18 mouse cellular contexts compared by ENCODE assay signal in the genomic region with DNA sequence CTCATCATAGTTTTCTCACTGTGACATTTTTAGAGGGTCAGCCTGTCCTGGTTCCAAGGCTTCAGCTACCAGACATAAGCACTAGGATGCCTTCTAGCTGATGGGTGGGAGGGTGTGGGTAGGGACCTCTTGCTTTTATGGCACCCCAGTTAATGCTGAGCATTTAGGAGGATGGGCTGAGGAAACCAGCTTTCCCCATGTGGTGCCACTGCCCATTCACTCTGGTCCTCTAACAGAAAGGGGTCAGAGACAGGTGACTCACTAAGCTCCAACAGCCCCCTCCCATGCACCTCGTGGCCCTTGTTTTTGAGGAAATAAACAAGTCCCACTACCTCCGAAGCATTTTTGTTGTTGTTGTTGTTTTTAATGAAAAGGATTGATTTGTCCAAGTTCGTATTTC. TPM values are rescaled to one million over a fixed set of nuclear protein-coding genes. Genes with fewer than 3 reads are reported as not detected.
DNase-seq lines count a peak whose midpoint lies in the region; ATAC-seq and TF ChIP-seq lines count a peak whose summit lies in the region.
"Had no signal": no experiment of that assay in that cellular context is flagged by ENCODE, and none has a peak within 500 bp of the region (broad histone marks: within the 10 kb centered on the region; RNA-seq: fewer than 3 reads in every experiment).

No protein-coding gene starts in this region.

- TF ChIP-seq POLR2A in heart, adult 2 months (IDR thresholded peaks at IDR 0.05; ENCODE audit: insufficient read depth, low read depth, low read length) = no peak

- no peaks in the 10 kb centered on the region for H3K79me2 ChIP-seq in heart, adult 2 months (replicated peaks; ENCODE audit: control insufficient read depth, insufficient read depth, low read length)

- no peak for TF ChIP-seq CTCF in heart, adult 2 months (IDR thresholded peaks at IDR 0.05)

- H3K4me2 ChIP-seq in forebrain, embryonic 16.5 days (ENCODE audit: low read length) = no peak overlapping the region; the same call in 1 of the 2 replicates
- peak overlapping the region; percentile 80 for H3K4me2 ChIP-seq in hindbrain, embryonic 11.5 days (replicated peaks; ENCODE audit: low read depth, low read length)
- H3K4me2 ChIP-seq in midbrain, embryonic 12.5 days (replicated peaks) = peak overlapping the region; percentile 69
- peak overlapping the region; percentile 76 for H3K4me2 ChIP-seq in neural tube, embryonic 14.5 days (ENCODE audit: low read depth, low read length)
- H3K4me2 ChIP-seq: liver, embryonic 13.5 days had no signal

- peak overlapping the region; percentile 61 for H3K4me3 ChIP-seq in forebrain, embryonic 10.5 days
- no peak overlapping the region for H3K4me3 ChIP-seq in forebrain, embryonic 16.5 days (replicated peaks; ENCODE audit: low read length)
- H3K4me3 ChIP-seq in hindbrain, embryonic 11.5 days (ENCODE audit: low read depth, low read length) = peak overlapping the region; percentile 95
- H3K4me3 ChIP-seq in midbrain, embryonic 12.5 days = peak overlapping the region; percentile 69
- peak overlapping the region; percentile 61 for H3K4me3 ChIP-seq in neural tube, embryonic 14.5 days (ENCODE audit: low read depth, low read length)
- H3K4me3 ChIP-seq in heart, adult 2 months = no peak overlapping the region
- H3K4me3 ChIP-seq: liver, embryonic 13.5 days had no signal

- H3K36me3 ChIP-seq in forebrain, embryonic 10.5 days (replicated peaks) = peaks cover 41% of the 10 kb centered on the region
- H3K36me3 ChIP-seq in forebrain, embryonic 16.5 days (ENCODE audit: control insufficient read depth, insufficient read depth) = peaks cover 2% of the 10 kb centered on the region; the same call in 1 of the 2 replicates
- no peaks in the 10 kb centered on the region for H3K36me3 ChIP-seq in hindbrain, embryonic 11.5 days (ENCODE audit: control insufficient read depth, insufficient read depth, low read length)
- peaks cover 14% of the 10 kb centered on the region; the same call in 1 of the 2 replicates for H3K36me3 ChIP-seq in midbrain, embryonic 12.5 days
- H3K36me3 ChIP-seq in neural tube, embryonic 14.5 days (ENCODE audit: control insufficient read depth, insufficient read depth, low read length) = no peaks in the 10 kb centered on the region; the same call in 1 of the 2 replicates
- H3K36me3 ChIP-seq in heart, adult 2 months (ENCODE audit: control insufficient read depth, insufficient read depth, low read length) = no peaks in the 10 kb centered on the region

- intact Hi-C loops in heart, adult 2 months (cut with DNase I) = no loop called here

- no peaks in the 10 kb centered on the region for H3K9me3 ChIP-seq in forebrain, embryonic 10.5 days
- H3K9me3 ChIP-seq in forebrain, embryonic 16.5 days (ENCODE audit: control insufficient read depth, low read length) = no peaks in the 10 kb centered on the region
- no peaks in the 10 kb centered on the region for H3K9me3 ChIP-seq in hindbrain, embryonic 11.5 days (ENCODE audit: control insufficient read depth, low read length)
- H3K9me3 ChIP-seq in midbrain, embryonic 12.5 days = no peaks in the 10 kb centered on the region
- no peaks in the 10 kb centered on the region for H3K9me3 ChIP-seq in neural tube, embryonic 14.5 days (ENCODE audit: control insufficient read depth, low read length)
- H3K9me3 ChIP-seq: heart, embryonic 12.5 days; liver, embryonic 13.5 days had no signal

- whole genome bisulfite sequencing in forebrain, embryonic 10.5 days = 15% methylated on average over 3 of the region's 3 CpGs
- WGBS in forebrain, embryonic 16.5 days = 13% methylated on average over 3 of the region's 3 CpGs
- 12% methylated on average over 3 of the region's 3 CpGs for WGBS in hindbrain, embryonic 11.5 days
- 9% methylated on average over 3 of the region's 3 CpGs for WGBS in midbrain, embryonic 12.5 days
- WGBS in neural tube, embryonic 14.5 days = 12% methylated on average over 3 of the region's 3 CpGs
- WGBS in heart, adult 2 months = 73% methylated on average over 3 of the region's 3 CpGs

- no peak overlapping the region for H3K9ac ChIP-seq in forebrain, embryonic 16.5 days (replicated peaks; ENCODE audit: low read depth, low read length)
- peak overlapping the region; percentile 100 for H3K9ac ChIP-seq in hindbrain, embryonic 11.5 days (ENCODE audit: low read depth, low read length)
- H3K9ac ChIP-seq in midbrain, embryonic 12.5 days (replicated peaks) = peak overlapping the region; percentile 98
- H3K9ac ChIP-seq in neural tube, embryonic 14.5 days (replicated peaks; ENCODE audit: low read depth, low read length) = peak overlapping the region; percentile 93
- H3K9ac ChIP-seq in heart, adult 2 months (ENCODE audit: low read depth, low read length) = no peak overlapping the region
- H3K9ac ChIP-seq: heart, embryonic 12.5 days; liver, embryonic 13.5 days had no signal

- no peak for DNase-seq in forebrain, embryonic 10.5 days (ENCODE audit: extremely low spot score, low spot score)
- DNase-seq in hindbrain, embryonic 11.5 days (ENCODE audit: low spot score) = no peak
- no peak for DNase-seq in thymus, postnatal 4 days
- no peak for DNase-seq in heart, adult 2 months
- DNase-seq in urinary bladder, adult 2 months (ENCODE audit: low spot score) = no peak
- DNase-seq: cerebellum, adult 8-10 months; embryo, embryonic 11 days; gastrocnemius, postnatal 14 days; heart, postnatal 4 days; kidney, adult 9 months; layer of hippocampus, adult 9-11 months; left cerebral cortex, postnatal 4 days; liver, embryonic 13.5 days had no signal

- H3K27me3 ChIP-seq in forebrain, embryonic 10.5 days (ENCODE audit: poor library complexity, severe bottlenecking) = peaks cover 100% of the 10 kb centered on the region
- peaks cover 38% of the 10 kb centered on the region for H3K27me3 ChIP-seq in forebrain, embryonic 16.5 days (replicated peaks; ENCODE audit: control insufficient read depth, insufficient read depth, low read length)
- H3K27me3 ChIP-seq in hindbrain, embryonic 11.5 days (ENCODE audit: control insufficient read depth, insufficient read depth, low read length) = peaks cover 2% of the 10 kb centered on the region; the same call in 1 of the 2 replicates
- peaks cover 15% of the 10 kb centered on the region; the same call in 1 of the 2 replicates for H3K27me3 ChIP-seq in midbrain, embryonic 12.5 days
- no peaks in the 10 kb centered on the region; the same call in 1 of the 2 replicates for H3K27me3 ChIP-seq in neural tube, embryonic 14.5 days (ENCODE audit: control insufficient read depth, insufficient read depth, low read length)
- no peaks in the 10 kb centered on the region for H3K27me3 ChIP-seq in heart, adult 2 months (ENCODE audit: control insufficient read depth, insufficient read depth, low read length)

- ATAC-seq in forebrain, embryonic 16.5 days = no peak
- ATAC-seq in hindbrain, embryonic 11.5 days (ENCODE audit: low FRiP score) = no peak
- ATAC-seq in midbrain, embryonic 12.5 days (ENCODE audit: low FRiP score, low read depth) = no peak
- no peak for ATAC-seq in neural tube, embryonic 14.5 days (ENCODE audit: low read depth)
- ATAC-seq: lung, postnatal 0 days had no signal

- peaks cover 55% of the 10 kb centered on the region for H3K4me1 ChIP-seq in forebrain, embryonic 10.5 days
- peaks cover 16% of the 10 kb centered on the region for H3K4me1 ChIP-seq in forebrain, embryonic 16.5 days (replicated peaks; ENCODE audit: control insufficient read depth, insufficient read depth, low read length)
- peaks cover 48% of the 10 kb centered on the region for H3K4me1 ChIP-seq in hindbrain, embryonic 11.5 days (replicated peaks; ENCODE audit: control insufficient read depth, insufficient read depth, low read length)
- peaks cover 58% of the 10 kb centered on the region for H3K4me1 ChIP-seq in midbrain, embryonic 12.5 days
- H3K4me1 ChIP-seq in neural tube, embryonic 14.5 days (ENCODE audit: control insufficient read depth, insufficient read depth, low read length) = peaks cover 33% of the 10 kb centered on the region
- no peaks in the 10 kb centered on the region; the same call in 1 of the 2 replicates for H3K4me1 ChIP-seq in heart, adult 2 months (ENCODE audit: control insufficient read depth, insufficient read depth, low read length)

- H3K27ac ChIP-seq in forebrain, embryonic 10.5 days = 0 out of 2 replicates have a peak overlapping the region, but pooled peaks have one; percentile 85
- no peak overlapping the region for H3K27ac ChIP-seq in forebrain, embryonic 16.5 days (ENCODE audit: low read length)
- H3K27ac ChIP-seq in hindbrain, embryonic 11.5 days (ENCODE audit: low read depth, low read length) = peak overlapping the region; percentile 100
- H3K27ac ChIP-seq in midbrain, embryonic 12.5 days (replicated peaks) = peak overlapping the region; percentile 97
- peak overlapping the region; percentile 66 for H3K27ac ChIP-seq in neural tube, embryonic 14.5 days (ENCODE audit: low read depth, low read length)
- H3K27ac ChIP-seq in heart, adult 2 months = no peak overlapping the region
- H3K27ac ChIP-seq: liver, embryonic 13.5 days had no signal

- TF ChIP-seq EP300 in heart, adult 2 months (IDR thresholded peaks at IDR 0.05; ENCODE audit: insufficient read depth, low read depth, low read length) = no peak

RNA-seq across cellular contexts. Expression of a gene that starts 24.3 kb away (rescaled TPM):
- 15.0 and 16.3 TPM in 2 replicates for polyA plus RNA-seq in forebrain, embryonic 10.5 days (2016; fragmentation: Nextera tagmentation; extraction: Ambion mirVana)
- 7.3 and 8.4 TPM in 2 replicates for polyA plus RNA-seq in forebrain, embryonic 16.5 days (2015; fragmentation: Nextera tagmentation; extraction: Ambion mirVana)
- polyA plus RNA-seq in hindbrain, embryonic 11.5 days (2014; fragmentation: Nextera tagmentation; extraction: Ambion mirVana) = 16.9 and 17.1 TPM in 2 replicates
- 22.3 and 22.6 TPM in 2 replicates for polyA plus RNA-seq in midbrain, embryonic 12.5 days (2016; fragmentation: Nextera tagmentation; extraction: Ambion mirVana)
- polyA plus RNA-seq in neural tube, embryonic 14.5 days (2014; fragmentation: Nextera tagmentation; extraction: Ambion mirVana) = 21.4 and 22.9 TPM in 2 replicates
- total RNA-seq in heart, adult 2 months (2021) = 1 to 10 TPM; 3.0 to 4.1 TPM
- 6.9 and 9.1 TPM in 2 replicates for polyA plus RNA-seq in heart, adult 2 months (2012; rRNA removed)
- 44.7 and 49.3 TPM in 2 replicates for polyA plus RNA-seq in urinary bladder, adult 2 months (2012; rRNA removed)

RNA-seq across cellular contexts. Expression of a gene that starts 24.8 kb away (rescaled TPM):
- polyA plus RNA-seq in forebrain, embryonic 10.5 days (2016; fragmentation: Nextera tagmentation; extraction: Ambion mirVana) = 15.9 and 17.4 TPM in 2 replicates
- polyA plus RNA-seq in forebrain, embryonic 16.5 days (2015; fragmentation: Nextera tagmentation; extraction: Ambion mirVana) = 18.9 and 20.2 TPM in 2 replicates
- 17.4 and 29.0 TPM in 2 replicates for polyA plus RNA-seq in hindbrain, embryonic 11.5 days (2014; fragmentation: Nextera tagmentation; extraction: Ambion mirVana)
- 15.3 and 19.0 TPM in 2 replicates for polyA plus RNA-seq in midbrain, embryonic 12.5 days (2016; fragmentation: Nextera tagmentation; extraction: Ambion mirVana)
- polyA plus RNA-seq in neural tube, embryonic 14.5 days (2014; fragmentation: Nextera tagmentation; extraction: Ambion mirVana) = 21.8 and 24.6 TPM in 2 replicates
- 10 to 100 TPM; 31.7 to 34.4 TPM for total RNA-seq in heart, adult 2 months (2021)
- polyA plus RNA-seq in heart, adult 2 months (2012; rRNA removed) = 30.5 and 38.3 TPM in 2 replicates
- polyA plus RNA-seq in urinary bladder, adult 2 months (2012; rRNA removed) = 36.8 and 46.5 TPM in 2 replicates

RNA-seq across cellular contexts. Expression of a gene that starts 42.2 kb away (rescaled TPM):
- polyA plus RNA-seq in forebrain, embryonic 10.5 days (2016; fragmentation: Nextera tagmentation; extraction: Ambion mirVana) = 7.9 and 8.6 TPM in 2 replicates
- polyA plus RNA-seq in forebrain, embryonic 16.5 days (2015; fragmentation: Nextera tagmentation; extraction: Ambion mirVana) = 28.3 and 33.7 TPM in 2 replicates
- polyA plus RNA-seq in hindbrain, embryonic 11.5 days (2014; fragmentation: Nextera tagmentation; extraction: Ambion mirVana) = 17.9 and 18.4 TPM in 2 replicates
- 26.2 and 27.8 TPM in 2 replicates for polyA plus RNA-seq in midbrain, embryonic 12.5 days (2016; fragmentation: Nextera tagmentation; extraction: Ambion mirVana)
- polyA plus RNA-seq in neural tube, embryonic 14.5 days (2014; fragmentation: Nextera tagmentation; extraction: Ambion mirVana) = 35.8 and 37.6 TPM in 2 replicates
- 10 to 100 TPM; 16.6 to 18.0 TPM for total RNA-seq in heart, adult 2 months (2021)
- polyA plus RNA-seq in heart, adult 2 months (2012; rRNA removed) = 17.0 and 22.6 TPM in 2 replicates
- polyA plus RNA-seq in urinary bladder, adult 2 months (2012; rRNA removed) = 30.0 and 33.6 TPM in 2 replicates

RNA-seq across cellular contexts. Expression of a gene that starts 44.4 kb away (rescaled TPM):
- polyA plus RNA-seq in forebrain, embryonic 10.5 days (2016; fragmentation: Nextera tagmentation; extraction: Ambion mirVana) = 124 and 125 TPM in 2 replicates
- polyA plus RNA-seq in forebrain, embryonic 16.5 days (2015; fragmentation: Nextera tagmentation; extraction: Ambion mirVana) = 61.4 and 73.7 TPM in 2 replicates
- 83.2 and 89.0 TPM in 2 replicates for polyA plus RNA-seq in hindbrain, embryonic 11.5 days (2014; fragmentation: Nextera tagmentation; extraction: Ambion mirVana)
- polyA plus RNA-seq in midbrain, embryonic 12.5 days (2016; fragmentation: Nextera tagmentation; extraction: Ambion mirVana) = 108 and 110 TPM in 2 replicates
- 68.2 and 68.6 TPM in 2 replicates for polyA plus RNA-seq in neural tube, embryonic 14.5 days (2014; fragmentation: Nextera tagmentation; extraction: Ambion mirVana)
- total RNA-seq in heart, adult 2 months (2021) = 10 to 100 TPM; 16.6 to 20.1 TPM
- polyA plus RNA-seq in heart, adult 2 months (2012; rRNA removed) = 22.2 and 22.3 TPM in 2 replicates
- 41.9 and 48.8 TPM in 2 replicates for polyA plus RNA-seq in urinary bladder, adult 2 months (2012; rRNA removed)

RNA-seq across cellular contexts. Expression of a gene that starts 56.4 kb away (rescaled TPM):
- 56.3 and 57.6 TPM in 2 replicates for polyA plus RNA-seq in forebrain, embryonic 10.5 days (2016; fragmentation: Nextera tagmentation; extraction: Ambion mirVana)
- polyA plus RNA-seq in forebrain, embryonic 16.5 days (2015; fragmentation: Nextera tagmentation; extraction: Ambion mirVana) = 36.6 and 42.4 TPM in 2 replicates
- polyA plus RNA-seq in hindbrain, embryonic 11.5 days (2014; fragmentation: Nextera tagmentation; extraction: Ambion mirVana) = 30.2 and 32.3 TPM in 2 replicates
- polyA plus RNA-seq in midbrain, embryonic 12.5 days (2016; fragmentation: Nextera tagmentation; extraction: Ambion mirVana) = 47.1 and 50.3 TPM in 2 replicates
- polyA plus RNA-seq in neural tube, embryonic 14.5 days (2014; fragmentation: Nextera tagmentation; extraction: Ambion mirVana) = 27.1 and 29.3 TPM in 2 replicates
- total RNA-seq in heart, adult 2 months (2021) = 10 to 100 TPM; 24.4 to 32.5 TPM
- polyA plus RNA-seq in heart, adult 2 months (2012; rRNA removed) = 34.0 and 44.3 TPM in 2 replicates
- polyA plus RNA-seq in urinary bladder, adult 2 months (2012; rRNA removed) = 21.6 and 26.1 TPM in 2 replicates

Comparison
In these comparisons a context has a peak if more than half of its experiments do, and no peak if none do; other contexts are left out.
1. H3K27ac ChIP-seq: peak in forebrain, embryonic 10.5 days (single experiment), hindbrain, embryonic 11.5 days (single experiment), midbrain, embryonic 12.5 days (single experiment) and neural tube, embryonic 14.5 days (single experiment); none in forebrain, embryonic 16.5 days (single experiment) and heart, adult 2 months (single experiment).
2. H3K4me3 ChIP-seq: peak in forebrain, embryonic 10.5 days (single experiment), hindbrain, embryonic 11.5 days (single experiment), midbrain, embryonic 12.5 days (single experiment) and neural tube, embryonic 14.5 days (single experiment); none in forebrain, embryonic 16.5 days (single experiment) and heart, adult 2 months (single experiment).
3. H3K9ac ChIP-seq: peak in hindbrain, embryonic 11.5 days (single experiment), midbrain, embryonic 12.5 days (single experiment) and neural tube, embryonic 14.5 days (single experiment); none in forebrain, embryonic 16.5 days (single experiment) and heart, adult 2 months (single experiment).